8 mouse cellular contexts compared by ENCODE assay signal in the genomic region with DNA sequence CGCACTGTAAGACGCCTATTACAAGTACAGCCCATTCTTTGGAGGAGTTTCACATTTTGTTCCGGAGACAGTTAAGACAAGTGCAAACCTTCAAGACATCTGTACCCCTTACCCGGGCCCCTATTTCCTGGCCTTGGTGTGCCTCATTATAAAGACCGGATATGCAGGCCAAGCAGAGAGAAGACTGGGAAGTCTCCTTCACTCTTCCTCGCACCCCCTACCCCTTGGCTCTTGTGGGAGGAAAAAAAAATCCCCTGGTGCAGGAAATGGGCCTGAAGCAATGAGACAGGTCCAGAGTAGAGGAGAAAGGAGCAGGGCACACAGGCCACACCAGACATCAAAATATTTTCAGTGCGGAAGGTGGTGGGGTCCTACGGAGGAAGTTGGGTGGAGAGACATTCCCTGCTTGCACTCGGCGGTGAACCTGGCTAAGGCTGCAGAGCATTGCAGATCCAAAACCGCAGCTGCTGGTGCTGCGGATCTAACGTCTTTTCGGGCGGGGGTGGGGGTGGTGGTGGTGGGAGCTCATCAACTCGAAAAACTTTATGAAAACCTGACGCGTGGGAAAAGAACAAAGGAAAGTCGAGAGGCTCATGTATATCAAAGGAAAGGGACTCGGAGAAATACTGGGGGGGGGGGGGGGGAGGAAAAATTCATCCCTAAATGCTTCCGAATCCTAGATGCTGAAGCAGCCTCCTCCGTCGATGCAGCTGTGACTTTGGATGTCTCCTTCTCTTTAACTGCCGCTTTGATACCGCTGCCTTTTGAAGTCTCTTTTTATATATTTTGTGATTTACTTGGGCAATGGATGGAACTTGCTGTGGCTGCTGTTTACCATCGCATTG.
DNase-seq lines count a peak whose midpoint lies in the region; ATAC-seq and TF ChIP-seq lines count a peak whose summit lies in the region.

No protein-coding gene starts in this region.

- H3ac ChIP-seq in myocyte (ENCODE audit: control insufficient read depth, insufficient read length): no peak overlapping the region

- H3K4me2 ChIP-seq in hindbrain, embryonic 14.5 days (replicated peaks): peak overlapping the region; percentile 65
- peak overlapping the region; percentile 79 for H3K4me2 ChIP-seq in liver, embryonic 11.5 days
- peak overlapping the region; percentile 77 for H3K4me2 ChIP-seq in myocyte (ENCODE audit: low read depth)

- H3K4me3 ChIP-seq in embryonic fibroblast, embryonic 13.5 days (ENCODE audit: insufficient read depth, low read length): peak overlapping the region; percentile 20; the same call in 1 of the 2 replicates
- peak overlapping the region; percentile 40 for H3K4me3 ChIP-seq in hindbrain, embryonic 14.5 days (replicated peaks; ENCODE audit: low read length)
- H3K4me3 ChIP-seq in liver, embryonic 11.5 days (ENCODE audit: low read depth, low read length): peak overlapping the region; percentile 47
- H3K4me3 ChIP-seq in myocyte: peak overlapping the region; percentile 22

- H3K27me3 ChIP-seq in hindbrain, embryonic 14.5 days (ENCODE audit: control insufficient read depth, insufficient read depth, low read length): no peaks in the 10 kb centered on the region
- no peaks in the 10 kb centered on the region for H3K27me3 ChIP-seq in liver, embryonic 11.5 days (replicated peaks; ENCODE audit: control insufficient read depth, insufficient read depth, low read length)
- no peaks in the 10 kb centered on the region for H3K27me3 ChIP-seq in myocyte (ENCODE audit: control insufficient read depth, insufficient read depth, insufficient read length)

- H3K27ac ChIP-seq in embryonic fibroblast, embryonic 13.5 days (ENCODE audit: insufficient read depth, low read length): no peak overlapping the region
- H3K27ac ChIP-seq in hindbrain, embryonic 14.5 days: peak overlapping the region; percentile 46; the same call in 1 of the 2 replicates
- peak overlapping the region; percentile 86 for H3K27ac ChIP-seq in liver, embryonic 11.5 days (ENCODE audit: low read depth, low read length)

- TF ChIP-seq POLR2A in embryonic fibroblast, embryonic 13.5 days (IDR thresholded peaks at IDR 0.05; ENCODE audit: low read depth, low read length): 0 out of 2 replicates have a peak, but pooled peaks have one; percentile 29
- TF ChIP-seq POLR2A in myocyte (IDR thresholded peaks at IDR 0.05; ENCODE audit: insufficient read length, low read depth): no peak

- peak overlapping the region; percentile 47 for H3K9ac ChIP-seq in hindbrain, embryonic 14.5 days
- H3K9ac ChIP-seq in liver, embryonic 11.5 days (ENCODE audit: low read depth, low read length): peak overlapping the region; percentile 59

- H3K9me3 ChIP-seq in hindbrain, embryonic 14.5 days (ENCODE audit: control insufficient read depth, low read length): no peaks in the 10 kb centered on the region
- no peaks in the 10 kb centered on the region for H3K9me3 ChIP-seq in liver, embryonic 11.5 days (ENCODE audit: control insufficient read depth, low read length)

- peaks cover 10% of the 10 kb centered on the region for H3K4me1 ChIP-seq in embryonic fibroblast, embryonic 13.5 days (ENCODE audit: control insufficient read depth, insufficient read depth, low read length)
- H3K4me1 ChIP-seq in hindbrain, embryonic 14.5 days (replicated peaks; ENCODE audit: control insufficient read depth, insufficient read depth, low read length): 0 out of 2 replicates have a peak, but pooled peaks cover 4% of the 10 kb centered on the region
- peaks cover 17% of the 10 kb centered on the region for H3K4me1 ChIP-seq in liver, embryonic 11.5 days (replicated peaks; ENCODE audit: control insufficient read depth, insufficient read depth, low read length)

- ATAC-seq in hindbrain, embryonic 14.5 days (ENCODE audit: low FRiP score): peak; percentile 69
- peak; percentile 58 for ATAC-seq in liver, embryonic 11.5 days (replicated peaks; ENCODE audit: low FRiP score)

- TF ChIP-seq CTCF in embryonic fibroblast, embryonic 13.5 days (IDR thresholded peaks at IDR 0.05; ENCODE audit: borderline replicate concordance, insufficient read depth, low read length): no peak

- H3K79me2 ChIP-seq in myocyte (ENCODE audit: control insufficient read depth, insufficient read depth): no peaks in the 10 kb centered on the region

- peak; percentile 57 for DNase-seq in CD4-positive, CD25-positive, alpha-beta regulatory T cell, adult 2 months (ENCODE audit: low read depth, low spot score)
- peak; percentile 10 for DNase-seq in NIH3T3 (ENCODE audit: low read depth)
- DNase-seq in hindbrain, embryonic 14.5 days (ENCODE audit: low spot score): no peak
- DNase-seq in liver, embryonic 11.5 days (ENCODE audit: low spot score): peak; percentile 67
- DNase-seq in thymus, adult 18-20 months: peak; percentile 7 to 21
- DNase-seq in frontal cortex, postnatal 36 days (ENCODE audit: low spot score in 2 of 2): no peak

- 7% methylated on average over 26 of the region's 26 CpGs for WGBS in hindbrain, embryonic 14.5 days
- 3% methylated on average over 26 of the region's 26 CpGs for WGBS in liver, embryonic 11.5 days

- no peaks in the 10 kb centered on the region for H3K36me3 ChIP-seq in hindbrain, embryonic 14.5 days (replicated peaks; ENCODE audit: control insufficient read depth, insufficient read depth)
- no peaks in the 10 kb centered on the region for H3K36me3 ChIP-seq in liver, embryonic 11.5 days (ENCODE audit: control insufficient read depth, insufficient read depth, low read length)
- H3K36me3 ChIP-seq in myocyte (ENCODE audit: control insufficient read depth, insufficient read depth): no peaks in the 10 kb centered on the region

TF ChIP-seq in myocyte, 11 proteins besides CTCF, POLR2A, EP300 and RAD21:
- no peak for TF ChIP-seq USF1 (IDR thresholded peaks at IDR 0.05; ENCODE audit: low read depth)
- no peak for TF ChIP-seq TCF12 (IDR thresholded peaks at IDR 0.05; ENCODE audit: insufficient read depth, poor library complexity, severe bottlenecking)
- no peak for TF ChIP-seq SRF (IDR thresholded peaks at IDR 0.05; ENCODE audit: control insufficient read depth, insufficient read length, low read depth)
- no peak for TF ChIP-seq E2F4 (IDR thresholded peaks at IDR 0.05; ENCODE audit: insufficient read depth)
- TF ChIP-seq TCF3 (IDR thresholded peaks at IDR 0.05; ENCODE audit: insufficient read length, low read depth): no peak
- TF ChIP-seq CEBPB (IDR thresholded peaks at IDR 0.05; ENCODE audit: insufficient read depth, poor library complexity, severe bottlenecking): no peak
- TF ChIP-seq POLR2AphosphoS2 (IDR thresholded peaks at IDR 0.05; ENCODE audit: insufficient read length, low read depth): no peak
- no peak for TF ChIP-seq MYOG (IDR thresholded peaks at IDR 0.05; ENCODE audit: control insufficient read depth in 1 of 3, insufficient read depth in 1 of 3, insufficient read length in 2 of 3, low read depth in 2 of 3)
- no peak for TF ChIP-seq REST (IDR thresholded peaks at IDR 0.05; ENCODE audit: insufficient read depth, insufficient read length)
- no peak for TF ChIP-seq MYOD1 (IDR thresholded peaks at IDR 0.05; ENCODE audit: control insufficient read depth in 1 of 3, insufficient read length in 2 of 3, low read depth in 2 of 3)
- TF ChIP-seq MAX (IDR thresholded peaks at IDR 0.05; ENCODE audit: low read depth): no peak

Comparison
In these comparisons a context has a peak if more than half of its experiments do, and no peak if none do; other contexts are left out.
1. DNase-seq: peak in CD4-positive, CD25-positive, alpha-beta regulatory T cell, adult 2 months (single experiment), NIH3T3 (single experiment), liver, embryonic 11.5 days (single experiment) and thymus, adult 18-20 months (2 of 2); none in hindbrain, embryonic 14.5 days (single experiment) and frontal cortex, postnatal 36 days (0 of 2).
2. Peak in every context shown above with its lines, with median percentiles within 50 percentile points of each other: H3K4me3 ChIP-seq and H3K4me2 ChIP-seq.